Mouse (Mus musculus): ENCODE data around the gene H2-Eb1.

H2-Eb1 gene

GRCm38 (mm10) chr17:34325436-34325835 is 19.8 kb downstream of the H2-Eb1 start, which contains the start of gene H2-Eb2:
Gene H2-Eb2, plus strand, starts transcription at chr17:34325665.
- DNase-seq: no peak

- DNase-seq: no peak
Observed at GRCm38 (mm10) chr17:34326373-34326772, 20.7 kb downstream of the H2-Eb1 start.

GRCm38 (mm10) chr17:34329807-34330206 is 24.1 kb downstream of the H2-Eb1 start:
- DNase-seq: no peak

GRCm38 (mm10) chr17:34331200-34331599 is 25.5 kb downstream of the H2-Eb1 start:
- no peak for DNase-seq

- no peak for DNase-seq
Observed at GRCm38 (mm10) chr17:34340619-34341402, 35.1 kb downstream of the H2-Eb1 start.

- DNase-seq: no peak
Observed at GRCm38 (mm10) chr17:34344882-34345281, 39.2 kb downstream of the H2-Eb1 start.

DNA sequence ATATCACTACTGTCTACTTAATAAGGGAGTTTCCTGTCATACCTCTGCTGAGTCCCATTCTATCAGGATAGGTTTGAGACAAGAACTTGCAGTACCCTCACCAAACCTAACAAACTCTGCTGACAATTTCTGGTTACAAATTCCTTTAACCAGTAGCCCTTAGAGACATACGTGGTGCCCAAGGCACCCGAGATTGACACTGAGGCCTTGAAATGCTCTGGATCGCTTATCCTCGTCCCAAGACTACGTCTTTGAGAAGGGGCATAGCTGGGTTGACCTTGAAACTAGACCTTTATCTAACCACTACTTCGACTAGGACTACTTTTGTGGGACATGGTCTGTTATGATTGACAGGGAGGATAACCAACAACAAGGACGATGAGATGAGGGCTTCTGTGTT is 39.8 kb downstream of the H2-Eb1 start:
- no peak for DNase-seq

DNA sequence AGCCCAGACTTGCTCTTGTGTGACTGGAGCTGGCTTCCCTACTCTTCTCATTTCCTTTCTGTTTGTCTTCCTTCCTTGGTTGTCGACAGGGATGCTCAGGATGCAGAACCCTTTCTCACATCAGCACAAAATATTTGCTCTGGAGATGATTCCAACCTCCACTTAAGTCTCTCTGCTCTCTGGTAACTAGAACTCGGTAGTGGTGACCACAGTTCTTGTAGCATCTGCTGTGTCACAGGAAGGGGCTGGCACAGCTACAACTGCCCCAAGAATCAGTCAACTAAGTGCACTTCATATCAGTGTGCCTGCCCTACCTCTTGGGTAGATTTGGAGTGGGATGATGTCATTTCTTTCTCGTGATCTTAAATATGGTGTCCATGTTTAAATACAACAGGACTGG is 40.4 kb downstream of the H2-Eb1 start:
- DNase-seq: no peak

GRCm38 (mm10) chr17:34347606-34348308 is 42.1 kb downstream of the H2-Eb1 start:
- no peak for DNase-seq

GRCm38 (mm10) chr17:34349429-34349828 is 43.8 kb downstream of the H2-Eb1 start:
- peak; percentile 83 for DNase-seq

- no peak for DNase-seq
Observed at GRCm38 (mm10) chr17:34354539-34354938, 48.9 kb downstream of the H2-Eb1 start, which contains the start of gene Btnl2. Gene Btnl2, plus strand, starts transcription at chr17:34354822.

- DNase-seq: no peak
Observed at GRCm38 (mm10) chr17:34354940-34355339, 49.3 kb downstream of the H2-Eb1 start.

DNA sequence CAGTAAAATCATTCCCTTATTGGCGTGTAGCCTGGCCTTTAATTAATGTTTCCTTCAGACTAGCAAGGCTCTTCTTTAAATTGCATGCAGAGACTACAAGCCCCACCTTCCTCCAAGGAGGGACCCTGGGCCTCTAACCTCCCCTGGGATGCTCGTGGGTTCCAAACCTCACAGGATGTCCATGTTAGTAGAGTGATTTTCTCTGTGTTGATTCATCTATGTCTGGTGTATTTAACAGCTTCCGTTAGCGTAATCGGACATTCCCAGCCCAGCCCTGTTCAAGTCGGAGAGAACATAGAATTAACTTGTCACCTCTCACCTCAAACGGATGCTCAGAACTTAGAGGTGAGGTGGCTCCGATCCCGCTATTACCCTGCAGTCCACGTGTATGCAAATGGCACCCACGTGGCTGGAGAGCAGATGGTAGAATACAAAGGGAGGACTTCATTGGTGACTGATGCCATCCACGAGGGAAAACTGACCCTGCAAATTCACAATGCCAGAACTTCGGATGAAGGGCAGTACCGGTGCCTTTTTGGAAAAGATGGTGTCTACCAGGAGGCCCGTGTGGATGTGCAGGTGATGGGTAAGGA is 57.4 kb downstream of the H2-Eb1 start:
- no peak for DNase-seq

DNA sequence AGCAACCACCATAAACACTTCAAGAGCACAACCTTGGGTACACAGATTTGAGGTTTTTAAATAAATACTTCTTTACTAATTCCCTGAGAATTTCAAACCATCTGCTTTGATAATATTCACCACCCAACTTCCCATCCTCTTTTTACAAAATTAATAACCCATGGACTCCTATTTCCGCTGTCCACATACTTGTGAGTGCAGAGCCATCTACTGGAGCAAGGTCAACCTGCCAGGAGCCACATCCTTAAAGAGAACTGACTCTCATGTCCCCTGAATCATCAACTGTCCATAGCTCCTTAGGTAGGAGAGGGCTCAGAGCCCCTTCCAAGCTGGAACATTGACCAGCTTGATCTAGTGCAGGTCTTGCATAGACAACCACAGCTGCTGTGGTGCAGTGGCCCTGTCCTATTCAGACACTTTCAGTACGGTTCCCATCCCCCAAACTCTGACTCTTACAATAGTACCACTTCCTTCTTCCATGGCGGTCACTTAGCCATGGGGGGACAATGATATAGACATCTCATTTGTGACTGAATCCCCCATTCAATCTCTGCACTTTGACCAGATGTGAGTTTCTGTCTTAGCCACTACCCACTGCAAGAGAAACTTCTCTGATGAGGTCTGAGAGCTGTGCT is 58.1 kb downstream of the H2-Eb1 start:
- DNase-seq: no peak

GRCm38 (mm10) chr17:34365031-34365430 is 59.4 kb downstream of the H2-Eb1 start:
- no peak for DNase-seq

Data from retina, postnatal 1 day (tissue).